Mouse (Mus musculus): Measurements from ENCODE around the gene Ist1. TPM values are rescaled to one million over a fixed set of nuclear protein-coding genes. Genes with fewer than 3 reads are reported as not detected.

Gene Ist1
- polyA plus RNA-seq, 1 experiment from 2014 or later: 129 TPM

DNA sequence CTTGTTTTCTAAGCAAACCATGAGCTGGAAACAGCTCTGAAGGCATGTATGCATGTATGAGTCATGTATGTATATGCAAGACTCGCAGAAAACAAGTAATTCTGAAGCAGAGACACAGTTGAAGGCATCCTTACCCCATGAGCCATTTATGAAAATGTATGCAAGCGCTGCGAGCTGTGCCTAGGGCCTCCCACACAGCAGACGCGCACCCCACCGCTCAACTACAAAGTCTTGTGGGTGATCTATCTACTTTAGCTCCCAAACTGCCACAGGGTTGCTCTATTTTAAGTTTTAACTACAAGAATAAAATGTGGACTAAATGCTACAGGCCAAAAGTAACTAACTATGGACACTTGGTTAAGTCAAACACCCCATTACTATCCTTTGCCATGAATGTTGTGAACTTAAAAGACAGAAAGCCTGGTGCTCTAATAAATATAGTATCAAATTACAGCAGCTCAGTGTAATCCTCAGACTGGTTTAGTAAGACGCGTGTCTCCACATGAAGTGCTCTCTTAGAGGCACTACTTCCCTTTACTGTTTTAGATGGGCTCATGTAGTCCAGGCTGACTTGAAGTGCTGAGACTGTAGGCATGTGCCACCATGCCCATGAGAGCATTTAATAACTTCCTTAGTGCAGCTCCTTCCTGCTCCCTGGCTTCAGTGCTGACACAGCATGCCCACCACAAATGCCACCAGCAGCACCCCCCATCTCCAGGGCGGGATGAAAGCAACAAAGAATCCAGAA, 17.0 kb downstream of the Ist1 start:
- H3K9ac ChIP-seq: no peak overlapping the region
- H3K27me3 ChIP-seq (replicated peaks): no peaks in the 10 kb centered on the region
- WGBS: 89% methylated on average over 9 of the region's 9 CpGs
- H3K4me2 ChIP-seq: no peak overlapping the region
- H3K4me1 ChIP-seq: no peaks in the 10 kb centered on the region
- H3K9me3 ChIP-seq: no peaks in the 10 kb centered on the region
- H3K4me3 ChIP-seq (replicated peaks): no peak overlapping the region
- peaks cover 59% of the 10 kb centered on the region for H3K36me3 ChIP-seq
- H3K27ac ChIP-seq: no peak overlapping the region
- no peak for ATAC-seq (ENCODE audit: insufficient read depth, low FRiP score, low read depth)

DNA sequence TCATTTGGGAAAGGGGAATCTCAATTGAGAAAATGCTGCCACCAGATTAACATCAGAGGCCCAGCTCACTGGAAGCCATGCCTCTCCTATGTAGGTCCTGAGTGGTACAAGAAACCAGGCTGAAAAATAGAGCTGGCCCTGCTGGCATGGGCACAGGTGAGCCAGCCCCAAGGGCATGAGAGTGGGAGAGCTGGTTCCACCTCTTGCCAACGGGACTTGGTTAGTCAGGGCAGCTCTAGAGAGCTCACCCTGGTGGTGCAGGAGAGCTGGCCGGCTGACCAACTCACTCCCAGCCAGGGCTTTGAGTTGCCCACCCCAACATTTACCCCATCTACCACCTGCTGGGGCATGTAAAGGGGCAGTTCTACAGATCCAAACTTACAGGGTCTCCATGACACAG, 19.5 kb downstream of the Ist1 start:
- WGBS: 83% methylated on average over 2 of the region's 2 CpGs
- H3K9ac ChIP-seq: no peak overlapping the region
- peaks cover 54% of the 10 kb centered on the region for H3K36me3 ChIP-seq
- no peaks in the 10 kb centered on the region for H3K4me1 ChIP-seq
- H3K4me3 ChIP-seq (replicated peaks): no peak overlapping the region
- H3K9me3 ChIP-seq: no peaks in the 10 kb centered on the region
- no peak for ATAC-seq (ENCODE audit: insufficient read depth, low FRiP score, low read depth)
- H3K27ac ChIP-seq: no peak overlapping the region
- no peaks in the 10 kb centered on the region for H3K27me3 ChIP-seq (replicated peaks)
- no peak overlapping the region for H3K4me2 ChIP-seq

DNA sequence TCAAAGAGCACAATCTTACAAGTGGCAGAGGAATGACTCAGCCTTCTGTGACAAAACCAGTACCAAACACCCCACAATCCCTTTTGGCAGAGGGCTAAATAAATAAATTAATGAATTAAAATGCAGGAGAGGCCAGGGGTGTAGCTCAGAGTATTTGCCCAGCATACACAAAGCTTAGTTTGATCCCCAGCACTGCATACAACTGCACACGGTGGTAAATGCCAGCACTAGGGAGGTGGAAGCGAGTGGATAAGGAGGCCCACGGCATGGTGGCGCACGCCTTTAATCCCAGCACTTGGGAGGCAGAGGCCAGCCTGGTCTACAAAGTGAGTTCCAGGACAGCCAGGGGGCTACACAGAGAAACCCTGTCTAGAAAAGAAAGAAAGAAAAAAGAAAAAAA, 20.4 kb downstream of the Ist1 start:
- H3K4me2 ChIP-seq: no peak overlapping the region
- no peak; the same call in 1 of the 2 replicates for ATAC-seq (ENCODE audit: insufficient read depth, low FRiP score, low read depth)
- no peak overlapping the region for H3K27ac ChIP-seq
- H3K9me3 ChIP-seq: no peaks in the 10 kb centered on the region
- no peak overlapping the region for H3K4me3 ChIP-seq (replicated peaks)
- no peaks in the 10 kb centered on the region for H3K4me1 ChIP-seq
- H3K27me3 ChIP-seq (replicated peaks): no peaks in the 10 kb centered on the region
- peaks cover 55% of the 10 kb centered on the region for H3K36me3 ChIP-seq
- H3K9ac ChIP-seq: no peak overlapping the region
- 82% methylated on average over 5 of the region's 5 CpGs for WGBS

DNA sequence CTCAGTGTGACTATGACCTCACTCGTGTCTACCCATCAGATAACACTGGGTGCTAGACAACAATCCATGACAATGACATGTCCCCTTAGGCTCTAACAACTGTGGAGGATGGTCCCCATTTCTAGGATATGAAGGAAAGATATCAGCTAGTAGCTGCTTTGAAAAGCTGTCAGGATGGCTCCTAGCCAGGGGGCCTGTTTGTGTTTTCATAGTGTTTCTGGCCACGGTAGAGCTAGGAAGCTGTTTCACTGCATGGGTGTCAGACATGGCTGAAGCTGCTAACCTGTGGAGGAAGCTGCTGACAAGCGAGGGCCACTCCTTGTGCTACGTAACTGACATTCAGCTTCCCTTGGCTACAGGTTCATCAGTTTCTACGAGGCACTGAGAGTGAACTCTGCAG, 26.4 kb downstream of the Ist1 start:
- no peaks in the 10 kb centered on the region for H3K4me1 ChIP-seq
- H3K27me3 ChIP-seq (replicated peaks): no peaks in the 10 kb centered on the region
- no peak for ATAC-seq (ENCODE audit: insufficient read depth, low FRiP score, low read depth)
- H3K9ac ChIP-seq: no peak overlapping the region
- H3K36me3 ChIP-seq: peaks cover 13% of the 10 kb centered on the region
- H3K4me2 ChIP-seq: no peak overlapping the region
- 81% methylated on average over 5 of the region's 5 CpGs for WGBS
- no peak overlapping the region for H3K27ac ChIP-seq
- H3K4me3 ChIP-seq (replicated peaks): no peak overlapping the region
- no peaks in the 10 kb centered on the region for H3K9me3 ChIP-seq

DNA sequence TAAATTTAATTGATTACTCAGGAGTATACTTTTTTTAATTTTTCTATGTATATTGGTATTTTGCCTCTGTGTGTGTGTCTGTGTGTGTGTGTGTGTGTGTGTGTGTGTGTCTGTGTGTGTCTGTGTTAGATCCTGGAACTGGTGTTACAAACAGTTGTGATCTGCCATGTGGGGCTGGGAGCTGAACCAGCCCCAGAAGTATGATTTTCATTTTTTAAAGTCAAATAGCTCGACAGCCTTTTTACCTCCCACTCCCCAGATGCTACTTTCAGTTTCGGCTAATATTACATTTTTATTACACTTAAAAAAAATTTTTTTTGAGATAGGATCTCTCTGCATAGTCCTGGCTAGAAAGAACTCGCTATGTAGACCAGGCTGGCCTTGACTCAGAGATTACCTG, 30.7 kb downstream of the Ist1 start:
- ATAC-seq (ENCODE audit: insufficient read depth, low FRiP score, low read depth): no peak
- no peak overlapping the region for H3K9ac ChIP-seq
- WGBS: 74% methylated on average over 3 of the region's 3 CpGs

DNA sequence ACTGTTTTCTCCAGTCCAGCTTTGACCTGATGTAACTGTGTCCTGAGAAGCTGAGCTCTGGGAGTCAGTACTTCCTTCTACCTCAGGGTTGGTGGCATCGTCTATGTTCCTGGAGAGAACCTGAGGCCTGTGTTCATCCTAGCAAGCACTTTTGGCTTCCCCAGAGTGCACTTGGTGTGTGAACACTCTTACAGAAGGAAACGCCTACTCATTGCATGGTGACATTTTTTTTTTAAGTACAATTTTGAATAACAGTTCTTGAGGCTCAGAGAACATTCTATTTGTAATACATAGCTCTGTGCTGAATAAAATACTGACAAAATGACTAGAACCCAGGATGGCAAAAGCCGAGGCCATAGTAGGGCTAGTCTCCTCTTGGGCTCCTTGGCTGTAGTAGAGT, 36.2 kb downstream of the Ist1 start:
- Histone ChIP-seq H3K27me3 (replicated peaks) (no peaks in the 10 kb centered on the region), H3K9ac (no peak overlapping the region), H3K27ac (no peak overlapping the region), H3K4me1 (no peaks in the 10 kb centered on the region), H3K4me2 (no peak overlapping the region), H3K36me3 (no peaks in the 10 kb centered on the region), H3K4me3 (replicated peaks) (no peak overlapping the region), H3K9me3 (no peaks in the 10 kb centered on the region)
- 80% methylated on average over 3 of the region's 3 CpGs for WGBS
- ATAC-seq (ENCODE audit: insufficient read depth, low FRiP score, low read depth): no peak

More for the DNA sequence above, 30.7 kb downstream of the Ist1 start:
- Histone ChIP-seq H3K4me2 (no peak overlapping the region), H3K27me3 (replicated peaks) (no peaks in the 10 kb centered on the region), H3K4me1 (no peaks in the 10 kb centered on the region), H3K27ac (no peak overlapping the region), H3K9me3 (no peaks in the 10 kb centered on the region), H3K4me3 (replicated peaks) (no peak overlapping the region), H3K36me3 (no peaks in the 10 kb centered on the region)

DNA sequence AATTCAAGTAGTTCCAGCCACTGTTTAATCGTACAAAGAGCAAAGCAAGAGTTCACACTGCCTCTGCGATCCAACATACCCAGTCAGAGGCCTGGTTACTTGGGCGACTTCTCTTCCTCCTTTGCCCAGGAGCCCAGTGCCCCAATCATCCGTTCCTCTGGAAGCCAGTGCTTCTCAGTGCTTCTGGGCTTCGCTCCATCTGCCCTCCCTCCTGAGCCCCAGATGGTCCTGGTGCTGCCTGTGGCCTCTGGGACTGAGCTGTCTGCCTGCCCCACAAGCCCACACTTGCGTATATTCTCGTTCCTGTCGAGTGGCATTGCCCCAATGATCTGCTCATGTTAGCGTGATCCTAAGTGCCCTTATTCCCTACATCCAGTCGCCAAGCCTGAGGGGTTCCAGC, 42.3 kb downstream of the Ist1 start:
- Histone ChIP-seq H3K4me3 (replicated peaks) (no peak overlapping the region), H3K9ac (no peak overlapping the region), H3K36me3 (no peaks in the 10 kb centered on the region), H3K27ac (no peak overlapping the region), H3K4me1 (no peaks in the 10 kb centered on the region), H3K4me2 (no peak overlapping the region), H3K27me3 (replicated peaks) (no peaks in the 10 kb centered on the region), H3K9me3 (no peaks in the 10 kb centered on the region)
- ATAC-seq (ENCODE audit: insufficient read depth, low FRiP score, low read depth): no peak
- 76% methylated on average over 10 of the region's 10 CpGs for WGBS

DNA sequence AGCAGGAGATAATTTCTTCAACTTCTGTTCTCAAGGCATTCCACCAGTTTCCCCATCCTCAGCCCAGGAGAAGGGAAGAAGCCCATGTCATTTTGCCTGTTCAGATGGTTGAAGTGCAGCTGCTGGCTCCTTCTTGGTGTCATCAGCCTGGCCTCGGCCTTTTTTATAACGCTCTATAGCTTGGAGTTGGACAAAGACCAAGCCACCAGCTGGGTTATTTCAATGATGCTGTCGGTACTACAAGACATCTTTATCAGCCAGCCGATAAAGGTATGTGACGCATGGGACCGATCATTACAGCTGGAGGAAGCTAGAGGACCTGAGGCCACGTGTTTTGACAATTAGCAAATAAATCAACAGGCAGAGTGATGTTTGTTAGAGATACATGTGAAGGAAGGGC, 44.6 kb downstream of the Ist1 start:
- no peak overlapping the region for H3K4me2 ChIP-seq
- no peak overlapping the region for H3K9ac ChIP-seq
- no peaks in the 10 kb centered on the region for H3K9me3 ChIP-seq
- no peak for ATAC-seq (ENCODE audit: insufficient read depth, low FRiP score, low read depth)
- no peaks in the 10 kb centered on the region for H3K4me1 ChIP-seq
- no peaks in the 10 kb centered on the region for H3K27me3 ChIP-seq (replicated peaks)
- H3K36me3 ChIP-seq: no peaks in the 10 kb centered on the region
- 26% methylated on average over 7 of the region's 7 CpGs for WGBS
- H3K4me3 ChIP-seq (replicated peaks): no peak overlapping the region
- no peak overlapping the region for H3K27ac ChIP-seq

DNA sequence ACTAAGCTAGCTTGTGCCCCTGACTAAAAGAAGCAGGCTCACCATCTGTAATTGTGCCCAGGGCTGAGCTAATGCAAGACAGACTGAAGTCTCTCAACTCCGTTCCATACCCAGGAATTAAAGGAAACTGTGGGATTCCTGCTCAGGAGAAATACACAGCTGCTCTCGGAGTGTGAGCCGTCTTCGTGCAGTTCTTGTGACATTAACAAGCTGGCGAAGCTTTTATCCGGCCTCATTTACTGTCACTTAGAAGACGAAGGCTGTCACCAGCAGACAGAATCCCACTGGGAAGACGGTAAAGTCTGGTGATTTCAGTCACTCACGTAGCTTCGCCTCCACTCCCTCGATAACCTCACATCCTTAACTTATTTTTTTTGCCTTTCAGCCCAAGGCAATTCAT, 45.7 kb downstream of the Ist1 start:
- Histone ChIP-seq H3K27ac (no peak overlapping the region), H3K4me3 (replicated peaks) (no peak overlapping the region), H3K4me2 (no peak overlapping the region), H3K4me1 (no peaks in the 10 kb centered on the region), H3K9me3 (no peaks in the 10 kb centered on the region), H3K27me3 (replicated peaks) (no peaks in the 10 kb centered on the region), H3K9ac (no peak overlapping the region), H3K36me3 (no peaks in the 10 kb centered on the region)
- no peak for ATAC-seq (ENCODE audit: insufficient read depth, low FRiP score, low read depth)
- 70% methylated on average over 11 of the region's 11 CpGs for WGBS

DNA sequence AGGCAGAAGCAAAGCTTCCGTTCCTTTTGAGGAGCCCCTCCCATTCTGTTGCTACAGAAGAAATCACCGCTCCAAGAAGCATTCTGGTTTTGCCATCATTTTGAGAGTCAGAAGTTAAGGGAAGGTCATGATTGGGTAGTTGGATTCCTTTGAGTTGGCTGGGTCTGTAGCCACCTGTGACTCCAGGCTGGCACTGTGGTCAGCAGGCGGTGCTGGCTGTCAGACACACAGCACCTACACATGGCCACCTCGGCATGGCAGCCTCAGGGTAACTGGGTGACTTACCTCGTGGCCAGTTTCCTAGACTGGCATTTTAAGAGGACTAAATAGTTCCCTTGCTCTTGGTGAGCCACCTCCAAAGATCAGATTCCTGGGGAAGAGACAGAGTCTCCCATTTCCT, 51.8 kb downstream of the Ist1 start:
- no peaks in the 10 kb centered on the region for H3K27me3 ChIP-seq (replicated peaks)
- ATAC-seq (ENCODE audit: insufficient read depth, low FRiP score, low read depth): no peak

DNA sequence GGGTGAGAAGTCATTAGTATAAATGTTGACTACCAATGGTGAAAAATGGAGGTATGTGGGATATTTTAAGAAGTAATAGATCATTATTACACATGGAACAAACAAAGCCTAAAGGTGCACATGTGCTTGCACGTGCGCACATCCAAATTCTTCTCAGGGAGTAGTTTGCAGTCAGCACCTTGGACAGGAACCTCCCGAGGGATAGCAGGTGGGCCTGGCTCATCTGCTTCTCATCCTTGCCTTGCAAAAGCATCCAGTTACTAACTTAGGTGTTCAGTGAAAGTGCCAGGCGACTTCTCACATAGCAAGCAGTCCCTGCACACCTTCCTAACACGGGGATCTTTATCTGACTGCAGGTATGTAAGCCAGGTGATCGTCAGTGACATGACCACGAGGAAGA, 52.6 kb downstream of the Ist1 start:
- no peaks in the 10 kb centered on the region for H3K9me3 ChIP-seq
- WGBS: 55% methylated on average over 7 of the region's 7 CpGs
- H3K4me1 ChIP-seq: no peaks in the 10 kb centered on the region
- H3K9ac ChIP-seq: no peak overlapping the region
- no peak overlapping the region for H3K4me2 ChIP-seq
- H3K27me3 ChIP-seq (replicated peaks): no peaks in the 10 kb centered on the region
- H3K4me3 ChIP-seq (replicated peaks): no peak overlapping the region
- no peaks in the 10 kb centered on the region for H3K36me3 ChIP-seq
- ATAC-seq (ENCODE audit: insufficient read depth, low FRiP score, low read depth): no peak
- no peak overlapping the region for H3K27ac ChIP-seq

More for the DNA sequence above, 51.8 kb downstream of the Ist1 start:
- Histone ChIP-seq H3K36me3 (no peaks in the 10 kb centered on the region), H3K9ac (no peak overlapping the region), H3K9me3 (no peaks in the 10 kb centered on the region), H3K27ac (no peak overlapping the region), H3K4me3 (replicated peaks) (no peak overlapping the region), H3K4me1 (no peaks in the 10 kb centered on the region), H3K4me2 (no peak overlapping the region)
- WGBS: 68% methylated on average over 5 of the region's 5 CpGs

DNA sequence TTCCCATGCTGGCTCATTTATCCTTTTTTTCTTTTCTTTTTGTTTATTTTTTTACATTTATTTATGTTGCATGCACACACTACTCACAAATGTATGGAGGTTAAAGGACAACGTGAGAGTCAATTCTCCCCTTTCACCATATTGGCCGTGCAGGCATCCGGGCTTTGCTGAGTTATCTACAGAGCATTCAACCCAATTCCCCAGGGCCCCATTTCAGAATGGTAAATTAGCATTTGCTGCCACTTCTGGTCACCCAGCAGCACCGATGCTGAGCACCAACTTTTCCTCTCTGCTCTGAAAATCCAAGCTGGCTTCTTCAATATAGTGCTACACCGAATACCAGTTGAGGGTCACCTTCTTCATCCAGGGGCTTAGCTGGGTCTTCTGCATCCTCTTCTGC, 54.2 kb downstream of the Ist1 start:
- ATAC-seq (ENCODE audit: insufficient read depth, low FRiP score, low read depth): no peak
- H3K9me3 ChIP-seq: no peaks in the 10 kb centered on the region

DNA sequence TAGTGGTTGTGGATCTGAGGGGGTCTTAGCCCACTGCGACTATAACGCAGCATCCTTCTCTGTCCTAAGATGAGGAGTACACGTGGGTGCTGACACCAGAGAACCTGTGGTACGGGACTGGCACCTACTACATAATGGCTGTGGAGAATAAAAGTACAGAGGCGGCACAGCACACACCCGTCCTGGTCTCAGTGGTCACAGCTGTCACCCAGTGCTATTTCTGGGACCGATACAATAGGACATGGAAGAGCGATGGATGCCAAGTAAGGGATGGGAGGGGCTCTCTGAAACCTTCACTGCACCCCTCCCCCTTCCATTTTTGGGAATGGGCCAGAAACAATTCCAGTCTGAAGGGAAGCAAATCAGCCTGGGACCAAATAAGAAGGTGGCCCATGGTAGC, 57.9 kb downstream of the Ist1 start:
- no peak for ATAC-seq (ENCODE audit: insufficient read depth, low FRiP score, low read depth)
- Histone ChIP-seq H3K36me3 (no peaks in the 10 kb centered on the region), H3K27me3 (replicated peaks) (no peaks in the 10 kb centered on the region), H3K4me3 (replicated peaks) (no peak overlapping the region), H3K4me1 (no peaks in the 10 kb centered on the region), H3K9me3 (no peaks in the 10 kb centered on the region), H3K9ac (no peak overlapping the region), H3K4me2 (no peak overlapping the region), H3K27ac (no peak overlapping the region)
- WGBS: 90% methylated on average over 8 of the region's 8 CpGs

More for the DNA sequence above, 54.2 kb downstream of the Ist1 start:
- Histone ChIP-seq H3K9ac (no peak overlapping the region), H3K27ac (no peak overlapping the region), H3K4me2 (no peak overlapping the region), H3K27me3 (replicated peaks) (no peaks in the 10 kb centered on the region), H3K4me3 (replicated peaks) (no peak overlapping the region), H3K36me3 (no peaks in the 10 kb centered on the region), H3K4me1 (no peaks in the 10 kb centered on the region)
- WGBS: 82% methylated on average over 5 of the region's 5 CpGs
